Mouse (Mus musculus): Measurements from ENCODE around the gene Slc22a1. TPM values are rescaled to one million over a fixed set of nuclear protein-coding genes. Genes with fewer than 3 reads are reported as not detected.

Gene Slc22a1
- polyA plus RNA-seq, 1 experiment = not detected

- no peak overlapping the region for H3K4me3 ChIP-seq (ENCODE audit: insufficient read depth, low read depth, low read length)
- H3K4me1 ChIP-seq (ENCODE audit: control insufficient read depth, insufficient read depth, insufficient read length, low read length) = peaks cover 7% of the 10 kb centered on the region
- peak overlapping the region; percentile 32 for H3K27ac ChIP-seq (replicated peaks; ENCODE audit: low read depth, low read length)
Measured at GRCm38 (mm10) chr17:12630976-12631730, 44.5 kb downstream of the Slc22a1 start.

- Histone ChIP-seq H3K27ac (replicated peaks; ENCODE audit: low read depth, low read length) (no peak overlapping the region), H3K4me3 (ENCODE audit: insufficient read depth, low read depth, low read length) (no peak overlapping the region), H3K4me1 (ENCODE audit: control insufficient read depth, insufficient read depth, insufficient read length, low read length) (peaks cover 7% of the 10 kb centered on the region; the same call in 1 of the 2 replicates)
Measured at GRCm38 (mm10) chr17:12627983-12628382, 47.6 kb downstream of the Slc22a1 start.

- 0 out of 2 replicates have a peak overlapping the region, but pooled peaks have one; percentile 8 for H3K27ac ChIP-seq (replicated peaks; ENCODE audit: low read depth, low read length)
- no peaks in the 10 kb centered on the region for H3K4me1 ChIP-seq (ENCODE audit: control insufficient read depth, insufficient read depth, insufficient read length, low read length)
- H3K4me3 ChIP-seq (ENCODE audit: insufficient read depth, low read depth, low read length) = no peak overlapping the region
Measured at GRCm38 (mm10) chr17:12619641-12620040, 56.0 kb downstream of the Slc22a1 start.

GRCm38 (mm10) chr17:12615429-12615828, 60.2 kb downstream of the Slc22a1 start:
- no peak overlapping the region for H3K4me3 ChIP-seq (ENCODE audit: insufficient read depth, low read depth, low read length)
- H3K27ac ChIP-seq (replicated peaks; ENCODE audit: low read depth, low read length) = no peak overlapping the region
- H3K4me1 ChIP-seq (ENCODE audit: control insufficient read depth, insufficient read depth, insufficient read length, low read length) = peaks cover 5% of the 10 kb centered on the region; the same call in 1 of the 2 replicates

GRCm38 (mm10) chr17:12614511-12615385, 60.9 kb downstream of the Slc22a1 start:
- H3K4me1 ChIP-seq (ENCODE audit: control insufficient read depth, insufficient read depth, insufficient read length, low read length) = peaks cover 5% of the 10 kb centered on the region; the same call in 1 of the 2 replicates
- H3K4me3 ChIP-seq (ENCODE audit: insufficient read depth, low read depth, low read length) = no peak overlapping the region
- H3K27ac ChIP-seq (replicated peaks; ENCODE audit: low read depth, low read length) = no peak overlapping the region

- Histone ChIP-seq H3K27ac (replicated peaks; ENCODE audit: low read depth, low read length) (peak overlapping the region; percentile 92), H3K4me3 (ENCODE audit: insufficient read depth, low read depth, low read length) (no peak overlapping the region), H3K4me1 (ENCODE audit: control insufficient read depth, insufficient read depth, insufficient read length, low read length) (peaks cover 11% of the 10 kb centered on the region)
Measured at GRCm38 (mm10) chr17:12607202-12607601, 68.4 kb downstream of the Slc22a1 start.

GRCm38 (mm10) chr17:12606634-12607033, 69.0 kb downstream of the Slc22a1 start:
- peak overlapping the region; percentile 92 for H3K27ac ChIP-seq (replicated peaks; ENCODE audit: low read depth, low read length)
- H3K4me1 ChIP-seq (ENCODE audit: control insufficient read depth, insufficient read depth, insufficient read length, low read length) = peaks cover 11% of the 10 kb centered on the region
- no peak overlapping the region for H3K4me3 ChIP-seq (ENCODE audit: insufficient read depth, low read depth, low read length)

Other genes starting within 250 kb of the Slc22a1 start
- gene Slc22a3, start 168.1 kb downstream of the Slc22a1 start, polyA plus RNA-seq (2012; ENCODE audit: insufficient read depth, insufficient read length, missing spikeins) = 24.6 and 33.8 TPM in 2 replicates
- 1.9 and 3.6 TPM in 2 replicates for gene Slc22a2, start 91.7 kb downstream of the Slc22a1 start, polyA plus RNA-seq (2012; ENCODE audit: insufficient read depth, insufficient read length, missing spikeins)
- gene Igf2r, start 93.8 kb upstream of the Slc22a1 start, polyA plus RNA-seq (2012; ENCODE audit: insufficient read depth, insufficient read length, missing spikeins) = 15.7 and 16.3 TPM in 2 replicates
- not detected in 2 replicates for gene Mas1, start 192.3 kb upstream of the Slc22a1 start, polyA plus RNA-seq (2012; ENCODE audit: insufficient read depth, insufficient read length, missing spikeins)
- gene Mrgprh, start 200.2 kb upstream of the Slc22a1 start, polyA plus RNA-seq (2012; ENCODE audit: insufficient read depth, insufficient read length, missing spikeins) = not detected in 2 replicates
- 67.4 and 78.9 TPM in 2 replicates for gene Pnldc1, start 234.4 kb upstream of the Slc22a1 start, polyA plus RNA-seq (2012; ENCODE audit: insufficient read depth, insufficient read length, missing spikeins)
- 154 and 194 TPM in 2 replicates for gene Tcp1, start 239.9 kb upstream of the Slc22a1 start, polyA plus RNA-seq (2012; ENCODE audit: insufficient read depth, insufficient read length, missing spikeins)
- 135 and 149 TPM in 2 replicates for gene Mrpl18, start 240.5 kb upstream of the Slc22a1 start, polyA plus RNA-seq (2012; ENCODE audit: insufficient read depth, insufficient read length, missing spikeins)

Measured in brown adipose tissue, adult 24 weeks (tissue).